Mouse (Mus musculus) G1E (cell line): ENCODE data around the gene Plac1. TPM values are rescaled to one million over a fixed set of nuclear protein-coding genes. Genes with fewer than 3 reads are reported as not detected.
A peak's percentile ranks its signal among the peaks of the same experiment; 100 is the strongest.

ENCODE experiments used
- ATAC-seq: 2 replicates; pipeline ENCODE4 v1.8.0; 2016; ENCODE audit warnings: mild to moderate bottlenecking; ENCODE audit not compliant: insufficient number of reproducible peaks, poor library complexity, low FRiP score, severe bottlenecking; ENCODE audit errors: extremely low read depth
- DNase-seq: peaks from one replicate; pipeline ENCODE4 v3.0.0; 2012; ENCODE audit warnings: low spot score
- H3K27me3 ChIP-seq: 2 replicates; pipeline ENCODE4 v1.6.1; 2012; ENCODE audit warnings: mild to moderate bottlenecking, low read length, inconsistent platforms; ENCODE audit not compliant: insufficient read depth
- H3K36me3 ChIP-seq: replicated peaks from 2 replicates; pipeline ENCODE3; 2012; ENCODE audit warnings: mild to moderate bottlenecking, inconsistent platforms
- H3K4me1 ChIP-seq: 2 replicates; pipeline ENCODE4 v1.6.1; 2012; ENCODE audit warnings: low read depth, low read length, inconsistent platforms, mixed read lengths; ENCODE audit not compliant: insufficient read depth
- H3K4me3 ChIP-seq: 2 replicates; pipeline ENCODE4 v1.5.1; 2012; ENCODE audit warnings: low read depth, mild to moderate bottlenecking, inconsistent platforms, low read length, moderate library complexity, mixed read lengths
- H3K9me3 ChIP-seq: replicated peaks from 2 replicates; pipeline ENCODE4 v1.6.1; 2012; ENCODE audit warnings: inconsistent platforms
- CTCF ChIP-seq: IDR thresholded peaks from 2 replicates; pipeline ENCODE4 v1.5.1; 2012; ENCODE audit warnings: low read depth, low read length, inconsistent platforms, mixed read lengths
- GATA1 ChIP-seq: IDR thresholded peaks from 2 replicates; pipeline ENCODE4 v1.6.1; 2012; ENCODE audit warnings: borderline replicate concordance, low read length, inconsistent platforms, mixed read lengths
- GATA2 ChIP-seq: IDR thresholded peaks from 2 replicates; pipeline ENCODE4 v1.6.1; 2012; ENCODE audit warnings: low read depth, low read length, inconsistent platforms, borderline replicate concordance
- POLR2AphosphoS5 ChIP-seq: IDR thresholded peaks from 2 replicates; pipeline ENCODE4 v1.6.1; 2012; ENCODE audit warnings: low read depth, low read length, inconsistent platforms; ENCODE audit not compliant: insufficient replicate concordance
- TAL1 ChIP-seq: conservative IDR thresholded peaks from 2 replicates; pipeline ENCODE4 v1.6.1; 2012; ENCODE audit warnings: low read depth, low read length, inconsistent platforms, mixed read lengths
- polyA plus RNA-seq: library from polyadenylated mRNA; stranded (reverse); fragments of >175 nt; gene quantifications from 2 replicates; pipeline ENCODE4 v1.2.3, GENCODE M21; 2012
- total RNA-seq, 2 experiments: library from RNA; stranded (forward) in 1 of 2; stranded (reverse) in 1 of 2; fragments of 200-1000 nt in 1 of 2; fragments of >200 nt in 1 of 2; fragmentation: Nextera tagmentation in 1 of 2; gene quantifications; 2 replicates each; pipeline ENCODE4 v1.2.3; 2014 to 2017

The Plac1 gene
- total and polyA plus RNA-seq, 3 experiments: not detected

- no peaks in the 10 kb centered on the region for H3K36me3 ChIP-seq
- ATAC-seq: no peak
- H3K9me3 ChIP-seq: no peaks in the 10 kb centered on the region
- no peak for DNase-seq
- TF ChIP-seq TAL1 (no peak), GATA1 (no peak)
- no peak overlapping the region for H3K4me3 ChIP-seq
- H3K27me3 ChIP-seq: no peaks in the 10 kb centered on the region
- H3K4me1 ChIP-seq: no peaks in the 10 kb centered on the region
Measured at GRCm38 (mm10) chrX:53107127-53107526, 132.8 kb downstream of the Plac1 start.

GRCm38 (mm10) chrX:53101165-53101564 is 138.7 kb downstream of the Plac1 start:
- TF ChIP-seq CTCF: no peak
- TF ChIP-seq GATA2: no peak
- no peak for TF ChIP-seq TAL1
- TF ChIP-seq POLR2AphosphoS5: no peak
- TF ChIP-seq GATA1: no peak
- Histone ChIP-seq H3K9me3 (no peaks in the 10 kb centered on the region), H3K36me3 (no peaks in the 10 kb centered on the region), H3K4me3 (no peak overlapping the region), H3K4me1 (peaks cover 4% of the 10 kb centered on the region; the same call in 1 of the 2 replicates), H3K27me3 (no peaks in the 10 kb centered on the region)
- ATAC-seq (no peak), DNase-seq (no peak)

- no peaks in the 10 kb centered on the region for H3K9me3 ChIP-seq
- no peak overlapping the region for H3K4me3 ChIP-seq
- TF ChIP-seq GATA2 (no peak), GATA1 (no peak), POLR2AphosphoS5 (no peak), CTCF (no peak), TAL1 (no peak)
- no peaks in the 10 kb centered on the region for H3K36me3 ChIP-seq
- H3K27me3 ChIP-seq: no peaks in the 10 kb centered on the region
- DNase-seq (no peak), ATAC-seq (no peak)
- H3K4me1 ChIP-seq: peaks cover 4% of the 10 kb centered on the region; the same call in 1 of the 2 replicates
Measured at GRCm38 (mm10) chrX:53099951-53100350, 140.0 kb downstream of the Plac1 start.

GRCm38 (mm10) chrX:53099266-53099665 is 140.6 kb downstream of the Plac1 start:
- no peak overlapping the region for H3K4me3 ChIP-seq
- peaks cover 4% of the 10 kb centered on the region; the same call in 1 of the 2 replicates for H3K4me1 ChIP-seq
- TF ChIP-seq GATA1: no peak
- TF ChIP-seq CTCF: no peak
- no peak for TF ChIP-seq GATA2
- no peak for TF ChIP-seq POLR2AphosphoS5
- no peaks in the 10 kb centered on the region for H3K36me3 ChIP-seq
- no peaks in the 10 kb centered on the region for H3K27me3 ChIP-seq
- no peaks in the 10 kb centered on the region for H3K9me3 ChIP-seq
- DNase-seq: no peak
- ATAC-seq: peak; percentile 40

- Histone ChIP-seq H3K9me3 (no peaks in the 10 kb centered on the region), H3K4me1 (peaks cover 4% of the 10 kb centered on the region; the same call in 1 of the 2 replicates), H3K36me3 (no peaks in the 10 kb centered on the region), H3K27me3 (no peaks in the 10 kb centered on the region), H3K4me3 (no peak overlapping the region)
- TF ChIP-seq TAL1: no peak
- TF ChIP-seq CTCF: no peak
- no peak for DNase-seq
- no peak for ATAC-seq
Measured at GRCm38 (mm10) chrX:53098293-53098692, 141.6 kb downstream of the Plac1 start.

- Histone ChIP-seq H3K4me1 (peaks cover 6% of the 10 kb centered on the region; the same call in 1 of the 2 replicates), H3K9me3 (no peaks in the 10 kb centered on the region), H3K36me3 (no peaks in the 10 kb centered on the region), H3K27me3 (no peaks in the 10 kb centered on the region), H3K4me3 (no peak overlapping the region)
- DNase-seq (no peak), ATAC-seq (no peak)
- TF ChIP-seq GATA2 (no peak), TAL1 (no peak), CTCF (no peak), GATA1 (no peak), POLR2AphosphoS5 (no peak)
Measured at GRCm38 (mm10) chrX:53097786-53098185, 142.1 kb downstream of the Plac1 start.

GRCm38 (mm10) chrX:53093381-53093780 is 146.5 kb downstream of the Plac1 start:
- no peak overlapping the region for H3K4me3 ChIP-seq
- H3K4me1 ChIP-seq: peaks cover 21% of the 10 kb centered on the region
- DNase-seq (no peak), ATAC-seq (no peak)
- no peaks in the 10 kb centered on the region for H3K27me3 ChIP-seq
- H3K9me3 ChIP-seq: no peaks in the 10 kb centered on the region
- TF ChIP-seq CTCF: no peak
- H3K36me3 ChIP-seq: no peaks in the 10 kb centered on the region
